Mouse (Mus musculus) heart, adult 8-10 months (tissue): ENCODE data around the gene Krt14. TPM values are rescaled to one million over a fixed set of nuclear protein-coding genes. Genes with fewer than 3 reads are reported as not detected.
"Not testable (repeated sequence)": the region's sequence is repeated elsewhere in the genome, so short reads cannot be mapped to it uniquely, and the experiment has no call there.

Source experiments
- DNase-seq: peaks from one replicate; pipeline ENCODE4 v3.0.0; 2022; ENCODE audit warnings: low spot score
- total RNA-seq, 4 experiments: library from RNA; stranded (reverse); gene quantifications; 2 replicates each; pipeline ENCODE4 v1.2.4; 2022

Gene Krt14
- under 1 TPM in 2 of 4 experiments, not detected in 2; 0.25 to 0.63 TPM for total RNA-seq

DNA sequence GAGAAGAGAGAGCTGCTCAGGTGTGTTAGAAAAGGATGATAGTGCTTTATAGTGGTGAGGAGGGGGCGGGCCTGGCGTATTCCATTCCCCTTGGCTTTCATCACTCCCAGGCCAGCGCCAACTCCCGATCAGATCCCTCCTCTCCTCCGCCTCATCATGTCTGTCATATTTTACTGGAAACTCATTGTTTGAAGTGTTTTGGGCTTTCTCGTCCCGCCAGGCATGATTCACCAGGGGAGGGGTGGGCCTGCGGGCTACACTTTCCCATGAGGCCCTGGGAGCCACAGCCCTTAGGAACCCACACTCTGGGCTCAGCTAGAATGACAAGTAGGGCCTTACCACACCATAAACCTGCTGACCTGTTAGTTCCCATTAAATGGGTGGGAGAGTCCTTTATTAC is at the start of gene Krt14:
Krt14 (minus strand) TSS at position 51 of the 400 bp plus-strand sequence.
- no peak for DNase-seq

DNA sequence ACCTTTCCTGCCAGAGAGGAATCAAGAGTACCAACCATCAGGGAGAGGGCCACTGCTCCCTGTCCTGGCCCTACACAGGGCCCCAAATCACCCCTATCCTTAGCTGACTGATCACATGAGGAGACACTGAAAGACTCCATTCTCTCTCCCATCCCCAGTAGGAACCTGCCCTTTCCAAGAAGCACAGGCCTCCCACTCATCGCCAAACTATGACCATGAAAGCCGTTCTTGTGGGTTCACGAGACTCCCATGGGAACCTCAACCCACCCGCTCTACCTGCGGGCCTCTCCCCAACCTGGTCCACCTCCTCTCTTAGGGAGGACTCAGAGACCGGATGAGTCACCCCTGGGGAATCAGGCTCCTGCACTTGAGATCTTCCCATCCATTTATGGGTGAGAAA is 48.2 kb upstream of the Krt14 start:
- no peak for DNase-seq

DNA sequence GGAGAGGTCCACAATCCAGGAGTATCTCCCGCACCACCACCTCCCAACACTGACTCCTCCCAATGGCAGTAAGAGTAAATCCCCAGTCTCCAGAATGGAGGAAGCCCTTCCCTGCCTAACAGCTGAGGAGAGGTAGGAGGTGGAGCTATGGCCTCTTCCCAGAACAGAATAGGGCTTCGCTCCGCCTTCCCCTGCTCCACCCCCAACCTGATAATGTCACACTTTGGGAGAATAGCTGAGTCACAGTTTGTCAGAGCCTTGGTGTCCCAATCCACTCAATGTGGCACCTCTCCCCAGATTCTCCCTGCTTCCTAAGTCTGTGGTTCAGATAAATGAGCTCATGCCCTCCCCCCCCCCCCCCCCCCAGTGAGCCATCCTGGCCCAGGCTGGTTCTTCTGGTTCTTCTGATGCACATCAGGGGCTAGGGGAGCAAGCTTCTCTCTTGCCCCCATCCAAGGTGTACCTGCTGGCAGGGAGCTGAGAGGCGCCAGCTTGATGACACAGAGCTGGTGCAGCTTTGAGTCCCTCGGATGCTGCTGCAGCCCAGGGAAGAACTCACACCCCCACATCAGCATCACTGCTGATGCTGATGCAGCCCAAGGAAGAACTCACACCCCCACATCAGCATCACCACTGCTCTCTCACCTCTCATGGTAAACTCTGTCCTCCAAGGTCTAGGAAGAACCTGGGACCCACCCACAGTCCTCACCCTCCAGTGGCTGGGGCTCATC is 47.2 kb upstream of the Krt14 start:
- DNase-seq = no peak

DNA sequence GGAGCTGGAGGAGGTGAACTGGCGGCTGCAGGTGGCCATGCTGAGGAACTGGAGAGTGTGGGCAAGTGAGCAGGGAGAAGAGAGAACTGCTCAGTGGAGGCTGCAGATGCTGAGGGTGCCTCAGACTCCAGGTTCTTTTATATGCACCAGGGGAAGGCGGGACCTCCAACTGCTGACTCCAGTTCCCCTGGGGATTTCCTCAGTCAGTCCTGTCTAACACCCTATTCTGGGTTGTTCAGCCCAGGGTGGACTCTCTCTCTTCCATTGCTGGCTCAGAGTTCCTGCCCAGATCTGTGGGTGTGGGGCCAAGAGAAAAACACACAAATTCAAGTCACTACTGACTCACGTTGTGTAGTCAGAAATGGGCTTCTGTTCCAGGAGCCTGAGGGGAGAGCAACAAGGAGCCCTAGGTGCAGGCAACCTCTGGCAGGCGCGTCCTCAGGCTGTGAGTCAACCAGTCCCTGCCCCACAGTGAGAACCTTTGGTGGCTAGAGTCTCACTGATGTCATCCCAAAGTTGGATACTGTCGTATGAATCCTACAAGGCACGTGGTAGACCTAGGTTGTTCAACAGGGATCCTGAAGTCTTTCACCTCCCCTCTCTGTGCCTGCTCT is 41.6 kb upstream of the Krt14 start, which contains the start of gene Krt16:
Krt16 (minus strand) TSS at position 51 of the 614 bp plus-strand sequence.
- no peak for DNase-seq

DNA sequence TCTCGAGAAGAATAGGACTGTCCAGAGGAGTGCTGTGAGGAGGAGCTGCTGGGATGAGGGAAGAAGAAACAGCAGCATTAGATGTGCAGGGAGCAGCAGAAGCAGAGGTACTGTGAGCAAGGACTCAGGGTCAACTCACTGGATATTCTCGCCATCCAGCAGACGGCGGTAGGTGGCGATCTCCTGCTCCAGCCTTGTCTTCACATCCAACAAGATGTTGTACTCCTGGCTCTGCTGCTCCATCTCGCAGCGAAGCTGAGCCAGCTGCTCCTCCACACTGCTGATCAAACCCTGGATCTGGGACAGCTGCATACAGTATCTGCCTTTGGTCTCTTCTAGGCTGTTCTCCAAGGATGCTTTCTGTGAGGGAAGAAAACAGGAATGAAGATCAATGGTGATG is 39.1 kb upstream of the Krt14 start:
- DNase-seq = not testable (repeated sequence)

DNA sequence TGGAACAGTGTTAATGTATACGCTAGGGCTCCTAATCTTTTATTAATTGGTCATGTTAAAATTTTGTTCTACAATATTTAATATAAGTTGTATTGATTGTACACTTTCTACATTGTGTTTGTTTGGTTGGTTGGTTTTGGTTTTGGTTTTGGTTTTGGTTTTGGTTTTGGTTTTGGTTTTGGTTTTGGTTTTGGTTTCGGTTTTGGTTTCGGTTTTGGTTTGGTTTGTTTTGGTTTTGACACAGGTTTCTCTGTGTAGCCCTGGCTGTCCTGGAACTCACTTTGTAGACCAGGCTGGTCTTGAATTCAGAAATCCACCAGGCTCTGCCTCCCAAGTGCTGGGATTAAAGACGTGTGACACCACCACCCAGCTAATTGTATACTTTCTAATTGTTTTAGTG is 32.9 kb upstream of the Krt14 start:
- not testable (repeated sequence) for DNase-seq

DNA sequence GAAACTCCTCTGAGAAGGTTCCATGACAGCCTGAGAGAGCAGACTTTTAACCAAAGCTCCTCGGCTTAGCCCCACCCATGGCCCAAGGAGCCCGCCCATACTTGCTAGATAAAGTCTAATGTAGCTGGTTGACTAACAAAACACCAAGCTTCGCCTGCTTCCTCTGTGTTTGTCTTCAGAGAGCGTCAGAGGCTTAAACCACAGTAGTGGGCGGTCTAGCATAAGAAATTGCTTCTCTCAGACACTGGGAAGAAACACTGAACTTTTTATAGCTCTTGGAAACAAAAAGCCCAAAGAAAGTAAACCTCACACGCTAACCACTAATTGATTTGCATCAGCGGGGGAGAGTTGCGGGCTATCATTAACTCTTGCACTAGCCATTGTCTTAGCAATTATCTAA is 14.4 kb upstream of the Krt14 start:
- no peak for DNase-seq

DNA sequence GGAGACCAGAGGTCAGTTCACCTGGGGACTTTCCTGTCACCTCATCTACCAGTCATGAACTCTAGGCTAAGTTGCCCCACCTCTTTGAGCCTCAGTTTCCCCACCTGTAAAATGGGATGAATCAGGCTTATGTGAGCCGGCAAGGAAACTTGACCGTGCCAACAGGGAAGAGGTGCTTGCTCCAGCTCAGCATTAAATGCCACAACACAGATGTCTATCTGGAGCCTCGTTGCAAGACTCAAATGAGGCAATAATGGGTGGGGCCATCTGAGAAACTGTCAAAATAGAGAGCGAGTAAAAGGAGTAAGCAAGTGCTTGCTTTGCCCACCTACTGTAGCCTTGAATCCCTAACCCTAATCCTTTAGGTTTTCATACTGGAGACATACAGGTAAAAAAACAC is 12.0 kb upstream of the Krt14 start:
- DNase-seq = no peak

DNA sequence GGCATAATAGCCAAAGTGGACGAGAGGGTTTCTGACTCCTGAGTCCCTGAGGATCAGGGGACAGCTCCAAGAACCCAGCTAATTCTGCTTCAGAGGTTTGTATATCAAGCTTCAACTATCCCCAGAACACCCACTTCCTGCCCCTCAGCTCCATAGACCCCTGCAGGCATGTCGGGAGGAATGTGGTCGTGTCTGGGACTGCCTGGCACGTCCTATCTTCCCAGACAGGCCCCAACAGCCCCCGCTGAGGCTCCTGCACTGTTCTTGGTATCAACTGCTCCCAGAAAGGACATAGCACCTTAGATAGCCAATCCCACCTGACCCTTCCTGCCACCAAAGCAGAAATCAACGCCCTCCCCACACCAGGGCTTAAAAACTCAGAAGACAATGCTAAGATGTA is 1.2 kb upstream of the Krt14 start:
- DNase-seq = no peak

DNA sequence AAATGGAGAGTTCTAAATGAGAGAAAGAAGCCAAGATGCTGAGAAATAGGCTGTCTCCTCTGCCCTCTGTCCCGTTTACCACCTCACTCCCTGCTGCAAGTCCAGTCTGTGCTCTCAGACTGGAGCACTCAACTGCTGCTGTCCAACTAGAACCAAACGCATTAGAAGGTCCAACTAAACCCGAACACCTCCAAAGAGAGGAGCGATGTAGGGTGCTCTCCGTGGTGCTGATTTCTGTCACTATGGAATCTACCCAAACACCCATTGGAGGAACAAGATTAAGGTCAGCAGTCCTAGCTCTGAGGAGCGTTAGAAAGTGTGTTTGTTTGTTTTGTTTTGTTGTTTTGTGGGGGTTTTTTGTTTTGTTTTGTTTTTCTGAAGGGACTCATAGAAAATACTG is 3.9 kb downstream of the Krt14 start:
- DNase-seq = peak; percentile 6

DNA sequence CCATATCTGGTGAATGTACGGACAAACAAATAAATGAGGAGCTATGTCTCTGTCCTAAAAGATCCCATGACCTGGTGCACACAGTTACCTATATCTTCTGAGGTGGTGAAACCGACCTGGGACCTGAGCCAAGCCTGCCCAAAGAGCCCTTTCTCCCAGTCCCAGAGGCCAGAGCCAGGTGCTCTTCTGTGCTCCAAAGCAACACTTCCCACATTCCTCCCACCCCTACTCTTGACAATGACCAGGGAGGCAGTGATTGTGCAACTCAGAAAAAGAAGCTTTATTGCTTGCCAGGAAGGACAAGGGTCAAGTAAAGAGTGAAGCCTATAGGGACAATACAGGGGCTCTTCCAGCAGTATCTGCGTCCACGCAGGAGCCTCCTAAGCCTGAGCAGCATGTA is 4.4 kb downstream of the Krt14 start:
- DNase-seq = no peak

DNA sequence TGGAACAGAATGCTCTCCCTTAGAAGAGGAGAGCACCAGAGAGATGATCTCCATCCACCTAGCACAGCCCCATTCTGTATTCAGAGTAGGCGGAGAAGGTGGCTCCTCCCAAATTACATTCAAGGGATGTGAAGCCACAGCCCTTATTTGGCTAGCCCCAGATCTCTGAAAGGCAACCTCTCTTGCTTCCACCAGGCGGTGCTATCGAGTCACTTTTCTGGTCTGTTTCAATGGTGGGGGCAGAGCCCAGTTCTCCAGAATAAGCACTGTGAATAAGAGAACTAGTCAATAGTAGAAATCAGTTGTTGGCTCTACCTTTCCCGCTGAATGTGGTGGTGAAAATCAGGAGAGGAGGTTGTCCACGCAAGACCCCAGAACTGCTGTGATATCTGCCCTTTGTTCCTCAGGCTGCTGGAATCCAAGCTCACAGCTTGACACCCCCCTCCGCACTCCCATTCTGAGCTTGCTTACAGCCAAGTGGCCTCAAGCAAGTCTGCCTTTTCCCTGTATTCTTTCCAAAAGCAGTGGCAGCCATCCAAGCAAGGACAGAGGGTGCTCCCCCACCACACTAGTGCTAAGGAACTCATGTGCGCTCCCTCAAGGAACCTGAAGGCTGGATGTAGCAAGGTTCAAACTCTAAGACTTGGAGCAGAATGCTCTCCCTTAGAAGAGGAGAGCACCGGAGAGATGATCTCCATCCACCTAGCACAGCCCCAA is 7.1 kb downstream of the Krt14 start:
- no peak for DNase-seq

DNA sequence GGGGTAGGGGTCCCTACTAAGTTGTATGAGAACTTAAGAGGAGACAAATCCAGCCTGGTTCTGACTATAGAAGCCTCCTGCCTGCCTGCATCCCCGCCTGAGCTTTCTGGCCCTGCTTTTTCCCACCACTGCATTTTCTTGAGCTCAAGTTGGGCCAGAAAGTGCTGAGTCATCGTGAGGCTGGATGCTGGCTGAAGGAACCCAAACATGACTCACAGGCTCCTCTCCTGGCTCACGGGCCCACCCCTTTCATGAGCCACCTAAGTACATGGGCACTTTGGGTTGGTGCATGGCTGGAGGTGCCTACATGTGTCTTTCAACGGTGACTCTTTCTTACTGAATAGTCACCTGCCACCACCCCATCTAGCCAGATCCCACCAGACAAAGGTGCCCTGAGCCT is 8.7 kb downstream of the Krt14 start:
- no peak for DNase-seq

DNA sequence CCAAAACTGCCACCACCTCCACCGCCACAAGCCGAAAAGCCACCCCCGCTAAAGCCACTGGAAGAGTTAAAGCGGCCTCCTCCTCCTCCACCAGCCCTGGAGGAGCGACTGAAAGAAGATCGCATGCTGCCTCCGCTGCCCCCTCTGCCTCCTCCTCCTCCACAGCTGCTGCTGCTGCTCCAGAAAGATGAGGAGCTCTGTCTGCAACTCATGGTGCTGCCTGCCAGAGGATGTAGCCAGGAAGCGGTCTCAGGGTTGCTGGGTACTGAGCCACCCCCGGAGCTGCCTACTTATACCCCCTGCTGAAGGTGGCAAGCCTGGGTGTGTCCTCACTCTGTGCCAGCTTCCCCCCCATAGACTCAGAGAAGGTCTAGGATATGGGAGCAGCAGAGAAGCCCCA is 14.4 kb downstream of the Krt14 start, which contains the start of gene Krt9:
Krt9 (minus strand) TSS at position 255 of the 400 bp plus-strand sequence.
- no peak for DNase-seq

DNA sequence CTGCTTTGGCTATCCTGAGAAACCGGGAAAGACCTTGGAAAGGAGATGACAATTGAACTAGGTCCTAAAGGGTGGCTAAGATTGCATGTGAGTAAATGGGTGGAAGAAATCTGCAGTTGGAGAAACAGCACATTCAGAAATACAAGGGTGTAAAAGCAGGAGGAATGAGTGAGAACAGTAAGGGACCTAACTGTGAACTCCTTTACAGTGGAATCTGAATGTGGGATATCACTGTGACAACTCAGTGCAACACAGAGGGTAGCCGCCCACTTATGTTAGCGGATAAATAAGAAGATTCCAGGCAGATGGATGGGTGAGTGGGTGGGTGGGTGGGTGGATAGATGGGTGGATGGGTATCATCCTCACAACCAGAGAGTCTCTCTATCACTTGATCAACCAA is 15.5 kb downstream of the Krt14 start:
- no peak for DNase-seq

DNA sequence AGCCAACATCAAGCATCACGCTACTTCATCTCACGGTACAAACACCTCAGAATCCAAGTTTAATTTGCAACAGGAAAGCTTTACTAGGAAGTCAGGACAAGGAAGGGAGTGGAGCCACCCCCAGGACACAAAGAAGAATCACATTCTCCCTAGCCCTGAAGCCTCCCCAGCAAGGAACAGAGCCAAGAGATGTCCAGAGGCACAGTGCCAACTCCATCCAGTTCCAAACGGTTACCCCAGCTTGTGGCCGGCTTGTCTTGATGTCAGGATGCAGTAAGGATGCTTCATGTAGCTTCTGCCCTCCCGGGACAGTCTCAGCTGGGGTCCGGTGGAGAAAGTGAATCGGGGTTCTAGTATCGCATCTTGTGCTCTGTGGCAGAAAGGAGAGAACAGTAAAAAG is 20.6 kb downstream of the Krt14 start:
- no peak for DNase-seq

DNA sequence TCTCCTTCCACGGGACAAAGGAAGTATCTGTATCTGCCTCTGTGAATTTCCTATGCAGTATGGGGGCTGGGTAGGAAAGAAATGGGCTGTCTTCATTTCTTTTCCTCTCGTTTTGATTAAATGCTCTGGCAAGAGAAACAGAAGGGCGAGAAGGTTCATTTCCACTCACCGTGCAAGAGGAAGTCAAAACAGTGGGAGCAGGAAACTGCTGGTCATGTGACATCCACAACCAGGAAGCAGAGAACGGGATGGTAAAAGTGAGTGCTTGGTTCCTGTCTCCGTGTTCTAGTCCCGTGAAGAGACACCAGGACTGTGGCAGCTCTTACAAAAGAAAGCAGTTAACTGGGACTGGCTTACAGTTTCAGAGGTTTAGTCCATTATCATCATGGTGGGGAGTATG is 25.6 kb downstream of the Krt14 start:
- DNase-seq = no peak

DNA sequence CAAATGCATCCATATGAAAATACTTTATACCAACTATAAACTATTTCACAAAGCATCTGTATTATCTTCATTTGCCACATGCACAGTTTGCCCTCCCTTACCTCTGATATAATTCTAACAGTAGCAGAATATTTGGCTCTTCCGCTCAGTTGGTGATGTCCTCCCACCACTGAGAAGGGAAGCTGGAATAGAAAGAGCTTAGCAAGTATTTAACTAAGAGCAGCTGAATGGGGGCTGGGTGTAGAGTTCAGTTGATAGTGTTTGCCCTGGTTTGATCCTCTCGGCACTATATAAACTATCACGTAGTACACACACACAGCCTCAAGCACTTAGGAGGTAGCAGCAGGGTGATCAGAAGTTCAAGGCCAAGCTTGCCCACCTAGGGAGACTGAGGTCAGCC is 28.1 kb downstream of the Krt14 start:
- no peak for DNase-seq

DNA sequence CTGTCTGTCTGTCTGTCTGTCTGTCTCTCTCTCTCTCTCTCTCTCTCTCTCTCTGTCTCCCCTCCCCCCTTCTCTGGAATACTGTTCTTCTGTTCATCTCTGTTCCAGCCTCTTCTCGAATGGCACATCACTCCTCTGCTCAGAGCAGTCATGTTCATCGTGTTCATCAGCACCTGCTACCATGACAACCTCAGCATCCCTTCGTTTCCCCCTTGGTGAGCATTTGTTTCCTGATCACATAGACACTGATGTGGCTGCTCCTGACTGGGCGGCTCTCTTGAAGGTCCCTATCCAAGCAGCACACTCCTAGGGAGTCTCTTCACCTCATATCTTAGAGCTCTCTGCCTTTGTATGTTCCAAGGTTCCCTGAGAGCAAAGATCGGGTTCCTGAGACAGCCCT is 29.0 kb downstream of the Krt14 start:
- DNase-seq = no peak

DNA sequence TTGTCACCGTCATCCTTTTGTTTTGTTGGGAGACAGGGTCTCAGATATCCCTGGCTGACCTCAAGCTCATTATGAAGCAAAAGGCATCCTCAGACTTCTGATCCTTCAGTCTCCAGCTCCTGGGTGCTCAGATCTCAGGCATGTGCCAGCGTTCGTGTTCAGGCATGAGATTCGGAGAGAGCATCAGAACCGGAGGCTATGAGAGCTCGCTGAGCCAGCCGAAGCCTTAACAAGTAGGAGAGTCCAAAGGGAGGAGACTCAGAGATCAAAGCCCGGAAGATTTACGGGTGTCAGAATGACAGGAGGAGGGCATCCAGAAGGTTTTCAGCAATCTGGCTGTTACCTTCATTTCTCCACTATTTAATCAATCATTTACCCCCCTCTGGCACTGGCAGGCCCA is 30.6 kb downstream of the Krt14 start:
- DNase-seq = no peak

DNA sequence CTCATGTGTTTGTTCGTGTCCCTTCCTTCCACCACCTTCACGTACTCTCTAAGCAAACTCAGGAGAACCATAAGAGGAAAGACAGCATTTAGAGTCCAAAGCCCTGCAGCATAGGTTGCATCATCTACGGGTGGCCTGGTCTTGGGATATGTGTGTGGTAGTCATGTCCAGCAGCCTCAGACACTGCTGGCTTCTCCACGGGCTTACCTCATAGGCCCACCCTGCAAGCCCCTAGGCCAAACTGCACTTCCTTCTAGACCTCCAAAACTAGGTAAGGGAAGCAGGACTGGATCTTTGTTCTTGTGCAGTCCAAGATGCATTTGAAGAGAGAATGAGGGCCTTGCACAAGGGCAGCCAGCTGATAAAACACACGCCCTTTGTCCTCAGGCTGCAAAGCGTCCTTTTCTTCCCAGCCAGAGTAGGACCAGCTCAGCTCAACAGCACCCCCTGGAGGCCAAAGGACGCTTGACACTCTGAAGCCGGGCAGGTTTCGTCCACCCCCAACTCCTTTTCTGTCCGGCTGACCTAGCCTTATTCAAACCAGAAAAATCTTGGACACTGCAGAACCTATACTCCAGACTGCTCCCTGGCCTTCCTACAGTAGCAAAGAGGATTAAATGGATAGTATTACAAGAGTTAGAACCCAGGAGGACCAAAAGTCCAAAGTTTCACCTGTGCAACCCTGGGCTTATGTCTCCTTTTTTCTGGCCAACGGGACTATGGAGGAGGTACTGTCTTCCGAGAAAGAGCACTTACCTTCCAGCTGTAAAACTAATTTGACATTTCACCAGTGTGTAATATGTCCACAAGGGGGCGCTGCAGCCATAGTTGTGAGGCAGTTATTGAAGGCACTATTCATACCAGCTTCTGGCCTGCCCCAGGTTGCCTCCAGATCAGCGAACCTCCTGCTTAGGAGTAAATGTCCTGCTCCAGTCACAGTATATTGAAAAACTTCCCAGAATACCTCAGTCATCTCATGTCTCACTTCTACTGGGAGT is 38.3 kb downstream of the Krt14 start:
- peak; percentile 53 for DNase-seq

DNA sequence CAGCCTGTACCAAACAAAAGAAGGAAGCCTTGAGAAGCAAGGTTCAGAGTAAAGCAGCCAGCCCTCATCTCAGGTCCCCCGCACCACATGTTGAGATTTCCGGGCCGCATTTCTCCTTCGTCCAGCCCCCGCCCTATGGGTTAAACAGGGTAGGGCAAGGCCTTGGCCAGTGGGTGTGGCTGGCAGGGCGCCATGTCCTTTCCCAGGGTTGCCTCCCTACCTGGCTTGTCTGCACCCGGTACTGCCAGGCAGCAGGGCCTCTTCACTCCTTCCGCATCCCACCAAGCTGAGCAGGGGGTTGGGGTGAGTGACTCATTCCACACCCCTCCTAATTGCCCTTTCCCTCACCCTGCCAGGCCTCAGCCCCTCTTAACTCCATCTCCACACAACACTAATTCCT is 39.3 kb downstream of the Krt14 start:
- DNase-seq = peak; percentile 7
